Mouse (Mus musculus) gastrocnemius, adult 8-10 months (tissue): ENCODE results near the gene Olfr846. TPM values are rescaled to one million over a fixed set of nuclear protein-coding genes. Genes with fewer than 3 reads are reported as not detected.

ENCODE experiments used
- DNase-seq, 2 experiments: peaks; one replicate each; pipeline ENCODE4 v3.0.0; 2022; ENCODE audit warnings: low spot score in 2 of 2
- total RNA-seq, 4 experiments: library from RNA; stranded (reverse); gene quantifications; 2 replicates each; pipeline ENCODE4 v1.2.4; 2022

Gene Olfr846
- not detected for total RNA-seq

DNA sequence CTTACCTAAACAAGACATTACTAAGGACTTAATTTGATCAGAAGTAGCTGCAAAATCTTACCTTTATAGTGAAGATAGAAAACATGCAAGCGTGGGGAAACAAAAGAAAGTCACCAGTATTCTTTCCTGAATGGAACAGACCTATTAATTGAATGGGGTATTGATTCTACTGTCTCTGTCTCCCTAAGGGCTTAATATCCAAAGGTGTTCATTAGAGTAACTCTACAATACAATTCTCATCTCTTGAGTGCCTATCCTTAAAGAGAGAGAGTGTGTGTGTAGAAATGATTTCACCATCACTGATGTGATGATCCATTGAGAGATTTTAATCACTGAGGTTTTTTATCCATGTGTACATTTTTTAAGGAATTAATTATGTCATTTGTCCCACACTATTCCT lies at the start of gene Olfr846:
Gene Olfr846, minus strand, starts transcription at position 101 of the 400 bp plus-strand sequence.
- DNase-seq = no peak

DNA sequence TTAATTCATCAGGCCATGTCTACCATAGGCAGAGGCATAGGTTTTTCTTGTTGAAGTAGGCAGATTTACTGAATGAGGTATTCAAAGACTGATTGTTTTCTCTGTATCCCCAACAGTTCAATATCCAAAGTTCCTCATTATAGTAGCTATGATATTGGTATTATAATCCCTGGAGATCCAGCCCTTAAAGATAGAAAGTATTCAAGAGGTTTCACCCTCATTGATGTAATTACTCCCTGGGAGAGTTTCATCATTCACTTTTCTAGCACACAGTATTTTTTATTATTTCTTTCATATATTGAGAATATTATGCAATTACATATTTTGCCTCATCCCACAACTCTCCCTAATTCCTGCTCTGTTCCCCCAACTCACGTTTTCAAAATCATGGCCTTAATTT lies 14.8 kb upstream of the Olfr846 start, which contains the start of gene Olfr847:
Gene Olfr847, minus strand, starts transcription at position 101 of the 400 bp plus-strand sequence.
- no peak for DNase-seq

DNA sequence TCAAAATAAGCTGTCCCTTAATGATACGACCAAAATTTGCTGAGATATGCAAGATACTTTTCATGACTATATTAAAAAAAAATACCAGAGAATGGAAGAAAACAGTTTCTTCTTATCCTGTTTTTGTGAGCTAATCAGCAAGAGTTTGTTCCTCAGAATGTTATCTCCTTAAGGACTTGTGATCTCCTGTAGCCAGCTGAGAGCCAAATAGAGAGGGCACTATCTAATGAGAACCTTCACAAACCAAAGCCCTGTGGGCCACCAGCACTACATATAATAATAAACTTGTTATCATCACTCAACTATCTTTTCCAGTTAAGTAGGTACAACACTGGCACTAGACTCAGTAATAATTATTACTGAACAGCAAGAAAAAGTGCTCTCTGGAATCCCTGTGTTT lies 27.6 kb downstream of the Olfr846 start, which contains the start of gene Olfr845:
Gene Olfr845, plus strand, starts transcription at position 301 of the 400 bp plus-strand sequence.
- DNase-seq = no peak

DNA sequence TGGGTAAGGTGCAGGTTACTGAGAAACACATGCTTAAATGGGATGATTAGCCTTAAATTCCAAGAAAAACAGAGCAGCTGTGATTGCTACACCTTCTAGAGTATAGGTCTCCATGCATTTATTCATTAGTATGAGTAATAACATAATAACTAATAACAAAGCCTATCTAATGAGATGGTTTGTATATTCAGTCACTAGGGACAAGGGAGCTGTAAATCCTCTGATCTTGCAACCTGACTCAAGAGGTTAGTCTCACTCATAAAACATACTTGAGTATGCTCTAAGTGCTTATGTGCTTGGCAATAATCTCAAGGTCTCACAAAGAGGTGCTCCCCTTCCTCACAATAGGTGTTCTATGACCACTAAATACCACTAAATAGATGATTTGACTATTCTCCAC lies 47.8 kb downstream of the Olfr846 start, which contains the start of gene Olfr844:
Gene Olfr844, plus strand, starts transcription at position 301 of the 400 bp plus-strand sequence.
- DNase-seq = no peak

Other genes starting within 250 kb of the Olfr846 start
- not detected for gene Olfr836, start 243.6 kb downstream of the Olfr846 start, total RNA-seq
- not detected for gene Olfr837, start 227.7 kb downstream of the Olfr846 start, total RNA-seq
- not detected for gene Olfr839-ps1, start 186.7 kb downstream of the Olfr846 start, total RNA-seq
- gene Olfr843, start 112.0 kb downstream of the Olfr846 start, total RNA-seq = not detected
- not detected for gene Olfr844, start 47.7 kb downstream of the Olfr846 start, total RNA-seq
- gene Olfr845, start 27.5 kb downstream of the Olfr846 start, total RNA-seq = not detected
- not detected for gene Olfr847, start 14.7 kb upstream of the Olfr846 start, total RNA-seq
- gene Olfr849, start 76.3 kb upstream of the Olfr846 start, total RNA-seq = not detected
- gene Olfr850, start 114.2 kb upstream of the Olfr846 start, total RNA-seq = not detected
- not detected for gene Olfr851, start 129.3 kb upstream of the Olfr846 start, total RNA-seq
- not detected for gene Olfr853, start 177.1 kb upstream of the Olfr846 start, total RNA-seq
- not detected for gene Olfr854, start 203.4 kb upstream of the Olfr846 start, total RNA-seq
- not detected for gene Olfr855, start 218.6 kb upstream of the Olfr846 start, total RNA-seq